21 mouse cellular contexts compared by ENCODE assay signal in genomic region chr7:135946071-135946646, GRCm38 (mm10).
A peak's percentile ranks its signal among the peaks of the same experiment; 100 is the strongest.
DNase-seq lines count a peak whose midpoint lies in the region; ATAC-seq lines count a peak whose summit lies in the region.
"Had no signal": no experiment of that assay in that cellular context is flagged by ENCODE, and none has a peak within 500 bp of the region (broad histone marks: within the 10 kb centered on the region; RNA-seq: fewer than 3 reads in every experiment).

No protein-coding gene starts in this region.

- ATAC-seq in activated CD4-positive, CD25-positive, alpha-beta regulatory T cell, adult 4 months = no peak
- ATAC-seq: hindbrain, embryonic 16.5 days; intestine, embryonic 15.5 days had no signal

- peak; percentile 13 for DNase-seq in layer of hippocampus, adult 11-12 months (ENCODE audit: low spot score)
- DNase-seq in layer of hippocampus, adult 9-10 months (ENCODE audit: low spot score) = no peak
- peak; percentile 30 for DNase-seq in right cerebral cortex, postnatal 25 days
- no peak for DNase-seq in right cerebral cortex, postnatal 14 days
- DNase-seq in layer of hippocampus, adult 9-11 months = peak; percentile 19
- no peak for DNase-seq in gastrocnemius, postnatal 36 days
- DNase-seq: adrenal gland, postnatal 14 days; B cell, adult 2 months; cerebellum, adult 8-10 months; gastrocnemius, postnatal 14 days; heart, adult 18-20 months; heart, postnatal 10 days; kidney, adult 8-10 months; kidney, postnatal 10 days; liver; lung, postnatal 36 days; right cerebral cortex, postnatal 4 days; thymus, postnatal 25 days had no signal

- intact Hi-C loops in gastrocnemius, postnatal 36 days (cut with DNase I) = no loop called here

Comparison
In these comparisons a context has a peak if more than half of its experiments do, and no peak if none do; other contexts are left out.
1. DNase-seq: peak in layer of hippocampus, adult 11-12 months (single experiment), right cerebral cortex, postnatal 25 days (single experiment) and layer of hippocampus, adult 9-11 months (single experiment); none in layer of hippocampus, adult 9-10 months (single experiment), right cerebral cortex, postnatal 14 days (single experiment) and gastrocnemius, postnatal 36 days (0 of 2).